Mouse (Mus musculus): Measurements from ENCODE around the gene Myh7.

- no peak for TF ChIP-seq POLR2A (IDR thresholded peaks at IDR 0.05; ENCODE audit: borderline replicate concordance, low read depth, low read length)
- TF ChIP-seq CTCF (IDR thresholded peaks at IDR 0.05; ENCODE audit: low read depth, low read length) = no peak
Measured at GRCm38 (mm10) chr14:54992196-54992595, 2.2 kb downstream of the Myh7 start.
